9 mouse cellular contexts compared by ENCODE assay signal in genomic region chr4:63840457-63840856, GRCm38 (mm10). TPM values are rescaled to one million over a fixed set of nuclear protein-coding genes. Genes with fewer than 3 reads are reported as not detected.
A peak's percentile ranks its signal among the peaks of the same experiment; 100 is the strongest.
DNase-seq lines count a peak whose midpoint lies in the region; ATAC-seq and TF ChIP-seq lines count a peak whose summit lies in the region.
"Had no signal": no experiment of that assay in that cellular context is flagged by ENCODE, and none has a peak within 500 bp of the region (broad histone marks: within the 10 kb centered on the region; RNA-seq: fewer than 3 reads in every experiment).

No protein-coding gene starts in this region.

- H3K4me2 ChIP-seq in intestine, postnatal 0 days (replicated peaks; ENCODE audit: low read depth), result no peak overlapping the region
- no peak overlapping the region for H3K4me2 ChIP-seq in intestine, embryonic 15.5 days (replicated peaks)
- H3K4me2 ChIP-seq: neural tube, embryonic 13.5 days had no signal

- no peaks in the 10 kb centered on the region for H3K27me3 ChIP-seq in intestine, postnatal 0 days (replicated peaks; ENCODE audit: control insufficient read depth, insufficient read depth, low read length)
- H3K27me3 ChIP-seq in intestine, embryonic 15.5 days (replicated peaks), result no peaks in the 10 kb centered on the region
- H3K27me3 ChIP-seq: neural tube, embryonic 13.5 days had no signal

- H3K4me3 ChIP-seq in intestine, postnatal 0 days (ENCODE audit: low read depth, low read length), result no peak overlapping the region
- no peak overlapping the region for H3K4me3 ChIP-seq in intestine, embryonic 15.5 days (replicated peaks)
- H3K4me3 ChIP-seq: neural tube, embryonic 13.5 days had no signal

- DNase-seq in 3T3-L1 (ENCODE audit: low read depth, low spot score), result peak; percentile 29
- DNase-seq in CD4-positive helper T cell, adult 2 months (ENCODE audit: low read depth, low spot score), result peak; percentile 40
- DNase-seq in c-Kit-positive CD71-positive TER-119-positive erythroid progenitor cells, embryonic 14.5 days (ENCODE audit: low spot score), result no peak
- no peak for DNase-seq in urinary bladder, postnatal 10 days (ENCODE audit: low spot score)

- H3K9me3 ChIP-seq in intestine, postnatal 0 days (ENCODE audit: control insufficient read depth), result no peaks in the 10 kb centered on the region
- H3K9me3 ChIP-seq in intestine, embryonic 15.5 days, result no peaks in the 10 kb centered on the region
- H3K9me3 ChIP-seq: neural tube, embryonic 13.5 days had no signal

- no peak for ATAC-seq in intestine, postnatal 0 days
- ATAC-seq in intestine, embryonic 15.5 days, result no peak
- ATAC-seq in granulocyte monocyte progenitor cell, adult 5-6 weeks (replicated peaks; ENCODE audit: poor library complexity, severe bottlenecking), result peak; percentile 100
- ATAC-seq in neutrophil, adult 5-6 weeks (ENCODE audit: extremely low read depth, insufficient number of reproducible peaks, low FRiP score, poor library complexity, severe bottlenecking), result peak; percentile 60

- H3K4me1 ChIP-seq in intestine, postnatal 0 days (replicated peaks; ENCODE audit: control insufficient read depth, insufficient read depth, low read length), result no peaks in the 10 kb centered on the region
- no peaks in the 10 kb centered on the region for H3K4me1 ChIP-seq in intestine, embryonic 15.5 days (replicated peaks)
- H3K4me1 ChIP-seq: neural tube, embryonic 13.5 days had no signal

- WGBS in intestine, postnatal 0 days, result 42% methylated on average over 5 of the region's 5 CpGs
- WGBS in intestine, embryonic 15.5 days, result 43% methylated on average over 5 of the region's 5 CpGs

- no peak overlapping the region for H3K9ac ChIP-seq in intestine, postnatal 0 days (ENCODE audit: low read depth, low read length)
- no peak overlapping the region for H3K9ac ChIP-seq in intestine, embryonic 15.5 days
- H3K9ac ChIP-seq: neural tube, embryonic 13.5 days had no signal

- H3K27ac ChIP-seq in intestine, postnatal 0 days (ENCODE audit: low read depth, low read length), result no peak overlapping the region
- H3K27ac ChIP-seq in intestine, embryonic 15.5 days, result no peak overlapping the region
- H3K27ac ChIP-seq: neural tube, embryonic 13.5 days had no signal

- peak; percentile 66 for TF ChIP-seq CTCF in intestine, postnatal 0 days (IDR thresholded peaks at IDR 0.05; ENCODE audit: low read depth)

- no peaks in the 10 kb centered on the region for H3K36me3 ChIP-seq in intestine, postnatal 0 days (ENCODE audit: control insufficient read depth, insufficient read depth)
- H3K36me3 ChIP-seq in intestine, embryonic 15.5 days, result no peaks in the 10 kb centered on the region
- H3K36me3 ChIP-seq: neural tube, embryonic 13.5 days had no signal

RNA-seq across cellular contexts. Expression of gene Tnfsf8, which starts 20.7 kb away (rescaled TPM):
- 0.08 TPM in 1 of 2 replicates, not detected in the other for polyA plus RNA-seq in intestine, postnatal 0 days (2015; fragmentation: Nextera tagmentation; extraction: Ambion mirVana)
- 0.04 and 0.06 TPM in 2 replicates for polyA plus RNA-seq in intestine, embryonic 15.5 days (2015; fragmentation: Nextera tagmentation; extraction: Ambion mirVana)
- 1.2 and 4.0 TPM in 2 replicates for total RNA-seq in granulocyte monocyte progenitor cell, adult 5-6 weeks (2014; fragmentation: Nextera tagmentation)
- 0.39 and 1.6 TPM in 2 replicates for total RNA-seq in granulocyte monocyte progenitor cell, adult 5-6 weeks (2017)
- total RNA-seq in neutrophil, adult 5-6 weeks (2017), result 3.0 and 3.8 TPM in 2 replicates
- polyA plus RNA-seq: neural tube, embryonic 13.5 days had no signal

Comparison
In these comparisons a context has a peak if more than half of its experiments do, and no peak if none do; other contexts are left out.
1. ATAC-seq: peak in granulocyte monocyte progenitor cell, adult 5-6 weeks (single experiment) and neutrophil, adult 5-6 weeks (single experiment); none in intestine, postnatal 0 days (single experiment) and intestine, embryonic 15.5 days (single experiment).
2. DNase-seq: peak in 3T3-L1 (single experiment) and CD4-positive helper T cell, adult 2 months (single experiment); none in c-Kit-positive CD71-positive TER-119-positive erythroid progenitor cells, embryonic 14.5 days (single experiment) and urinary bladder, postnatal 10 days (single experiment).